Mouse (Mus musculus) bone marrow, adult 2 months (tissue): Measurements from ENCODE around the gene Myo18a.

ENCODE experiments used
- CTCF ChIP-seq: fragments of 200-500 bp; IDR thresholded peaks from 2 replicates; pipeline ENCODE4 v1.5.1; 2011; ENCODE audit warnings: low read length, control low read depth; ENCODE audit not compliant: control insufficient read depth, insufficient read depth
- POLR2A ChIP-seq: fragments of 200-500 bp; IDR thresholded peaks from 2 replicates; pipeline ENCODE4 v1.6.1; 2011; ENCODE audit warnings: low read depth, mild to moderate bottlenecking, control low read depth, low read length, borderline replicate concordance; ENCODE audit not compliant: control insufficient read depth

GRCm38 (mm10) chr11:77836751-77837150, 73.7 kb downstream of the Myo18a start:
- no peak for TF ChIP-seq POLR2A
- no peak for TF ChIP-seq CTCF
